Mouse (Mus musculus) intestine, embryonic 16.5 days (tissue): ENCODE data around the gene Spsb4. TPM values are rescaled to one million over a fixed set of nuclear protein-coding genes. Genes with fewer than 3 reads are reported as not detected.
A peak's percentile ranks its signal among the peaks of the same experiment; 100 is the strongest.

Source experiments
- ATAC-seq: fragments of 200-750 bp; cut with Nextera tagmentation; 2 replicates; pipeline ENCODE4 v1.8.0; 2017; ENCODE audit warnings: moderate TSS enrichment, moderate library complexity
- H3K27ac ChIP-seq: fragments of 300-500 bp; sonication (generic); 2 replicates; pipeline ENCODE4 v1.5.1; 2014; ENCODE audit warnings: mild to moderate bottlenecking, low read length
- H3K27me3 ChIP-seq: fragments of 300-500 bp; sonication (generic); replicated peaks from 2 replicates; pipeline ENCODE4 v1.6.1; 2014; ENCODE audit warnings: low read length, control low read depth, mixed read lengths; ENCODE audit not compliant: control insufficient read depth, insufficient read depth
- H3K36me3 ChIP-seq: fragments of 300-500 bp; sonication (generic); 2 replicates; pipeline ENCODE4 v1.6.1; 2014; ENCODE audit warnings: low read length, control low read depth; ENCODE audit not compliant: control insufficient read depth, insufficient read depth
- H3K4me1 ChIP-seq: fragments of 300-500 bp; sonication (generic); 2 replicates; pipeline ENCODE4 v1.6.1; 2014; ENCODE audit warnings: low read length, control low read depth, mixed read lengths; ENCODE audit not compliant: control insufficient read depth, insufficient read depth
- H3K4me2 ChIP-seq: fragments of 300-500 bp; sonication (generic); 2 replicates; pipeline ENCODE4 v1.6.1; 2014; ENCODE audit warnings: low read depth, low read length, control low read depth
- H3K4me3 ChIP-seq: fragments of 300-500 bp; sonication (generic); 2 replicates; pipeline ENCODE4 v1.5.1; 2014; ENCODE audit warnings: mild to moderate bottlenecking, low read length
- H3K9ac ChIP-seq: fragments of 300-500 bp; sonication (generic); 2 replicates; pipeline ENCODE4 v1.6.1; 2014; ENCODE audit warnings: low read depth, low read length
- H3K9me3 ChIP-seq: fragments of 300-500 bp; sonication (generic); 2 replicates; pipeline ENCODE4 v1.6.1; 2016; ENCODE audit warnings: low read length, control low read depth; ENCODE audit not compliant: control insufficient read depth
- WGBS: fragments of 180-500 bp; shearing (Covaris S2); extraction: QIAGEN DNeasy Blood & Tissue Kit; methylation state at CpG from one replicate; pipeline ENCODE4 v1.1.7; 2014; 5-methylcytosine and 5-hydroxymethylcytosine counted together
- polyA plus RNA-seq: library from polyadenylated mRNA; unstranded; fragments of >200 nt; fragmentation: Nextera tagmentation; extraction: Ambion mirVana; gene quantifications from 2 replicates; pipeline ENCODE4 v1.2.1, GENCODE M21; 2015

The Spsb4 gene
- 28.7 and 34.0 TPM in 2 replicates for polyA plus RNA-seq

GRCm38 (mm10) chr9:97018677-97019147 is at the start of gene Spsb4:
Gene Spsb4, minus strand, starts transcription at chr9:97018843.
- peak within 1 kb of the TSS; percentile 94 for H3K4me2 ChIP-seq
- under 1% methylated on average over 46 of the region's 47 CpGs for WGBS
- H3K36me3 ChIP-seq: no peaks in the 10 kb centered on the region
- H3K4me3 ChIP-seq: peak within 1 kb of the TSS; percentile 73
- H3K9ac ChIP-seq: peak within 1 kb of the TSS; percentile 90
- peaks cover 18% of the 10 kb centered on the region for H3K4me1 ChIP-seq
- peak within 1 kb of the TSS; percentile 93 for H3K27ac ChIP-seq
- H3K9me3 ChIP-seq: no peaks in the 10 kb centered on the region
- peak; percentile 90 for ATAC-seq
- no peaks in the 10 kb centered on the region for H3K27me3 ChIP-seq

- no peaks in the 10 kb centered on the region for H3K36me3 ChIP-seq
- H3K4me3 ChIP-seq: no peak overlapping the region
- H3K4me2 ChIP-seq: no peak overlapping the region
- H3K9ac ChIP-seq: no peak overlapping the region
- 89% methylated on average over 6 of the region's 6 CpGs for WGBS
- no peaks in the 10 kb centered on the region for H3K9me3 ChIP-seq
- H3K4me1 ChIP-seq: no peaks in the 10 kb centered on the region
- no peak overlapping the region for H3K27ac ChIP-seq
- no peaks in the 10 kb centered on the region for H3K27me3 ChIP-seq
- ATAC-seq: no peak
Observed at GRCm38 (mm10) chr9:97067761-97068160, 49.1 kb upstream of the Spsb4 start.

GRCm38 (mm10) chr9:97065885-97066284 is 47.2 kb upstream of the Spsb4 start:
- Histone ChIP-seq H3K27me3 (no peaks in the 10 kb centered on the region), H3K4me2 (no peak overlapping the region), H3K9me3 (no peaks in the 10 kb centered on the region), H3K9ac (no peak overlapping the region), H3K4me1 (no peaks in the 10 kb centered on the region), H3K4me3 (no peak overlapping the region), H3K36me3 (no peaks in the 10 kb centered on the region), H3K27ac (no peak overlapping the region)
- ATAC-seq: no peak
- 63% methylated on average over 4 of the region's 4 CpGs for WGBS

- Histone ChIP-seq H3K4me2 (no peak overlapping the region), H3K9me3 (no peaks in the 10 kb centered on the region), H3K36me3 (no peaks in the 10 kb centered on the region), H3K27ac (no peak overlapping the region), H3K27me3 (no peaks in the 10 kb centered on the region), H3K4me1 (no peaks in the 10 kb centered on the region), H3K4me3 (no peak overlapping the region), H3K9ac (no peak overlapping the region)
- no peak for ATAC-seq
- WGBS: 55% methylated on average over 5 of the region's 5 CpGs
Observed at GRCm38 (mm10) chr9:97065216-97065615, 46.6 kb upstream of the Spsb4 start.

GRCm38 (mm10) chr9:97064161-97064560 is 45.5 kb upstream of the Spsb4 start:
- H3K9ac ChIP-seq: no peak overlapping the region
- 91% methylated on average over 1 of the region's 1 CpGs for WGBS
- no peaks in the 10 kb centered on the region for H3K27me3 ChIP-seq
- H3K4me1 ChIP-seq: no peaks in the 10 kb centered on the region
- no peak overlapping the region for H3K27ac ChIP-seq
- no peaks in the 10 kb centered on the region for H3K9me3 ChIP-seq
- ATAC-seq: no peak
- H3K4me2 ChIP-seq: no peak overlapping the region
- no peak overlapping the region for H3K4me3 ChIP-seq
- no peaks in the 10 kb centered on the region for H3K36me3 ChIP-seq

GRCm38 (mm10) chr9:97061696-97062095 is 43.1 kb upstream of the Spsb4 start:
- H3K4me1 ChIP-seq: no peaks in the 10 kb centered on the region
- H3K4me3 ChIP-seq: no peak overlapping the region
- no peak for ATAC-seq
- H3K27ac ChIP-seq: no peak overlapping the region
- WGBS: 90% methylated on average over 9 of the region's 9 CpGs
- no peak overlapping the region for H3K9ac ChIP-seq
- no peaks in the 10 kb centered on the region for H3K36me3 ChIP-seq
- no peaks in the 10 kb centered on the region for H3K27me3 ChIP-seq
- H3K9me3 ChIP-seq: no peaks in the 10 kb centered on the region
- no peak overlapping the region for H3K4me2 ChIP-seq

GRCm38 (mm10) chr9:97056541-97057338 is 38.1 kb upstream of the Spsb4 start:
- WGBS: 32% methylated on average over 18 of the region's 18 CpGs
- Histone ChIP-seq H3K27me3 (no peaks in the 10 kb centered on the region), H3K4me3 (0 out of 2 replicates have a peak overlapping the region, but pooled peaks have one; percentile 12), H3K36me3 (no peaks in the 10 kb centered on the region), H3K4me2 (peak overlapping the region; percentile 40), H3K27ac (no peak overlapping the region), H3K9me3 (no peaks in the 10 kb centered on the region), H3K9ac (0 out of 2 replicates have a peak overlapping the region, but pooled peaks have one; percentile 2), H3K4me1 (0 out of 2 replicates have a peak, but pooled peaks cover 5% of the 10 kb centered on the region)
- peak; percentile 33; the same call in 1 of the 2 replicates for ATAC-seq

- 56% methylated on average over 14 of the region's 14 CpGs for WGBS
- peak; percentile 48; the same call in 1 of the 2 replicates for ATAC-seq
Observed at GRCm38 (mm10) chr9:97055906-97056305, 37.3 kb upstream of the Spsb4 start.

GRCm38 (mm10) chr9:97051176-97051575 is 32.5 kb upstream of the Spsb4 start:
- Histone ChIP-seq H3K36me3 (no peaks in the 10 kb centered on the region), H3K9me3 (no peaks in the 10 kb centered on the region)
- no peak for ATAC-seq

More at GRCm38 (mm10) chr9:97055906-97056305, 37.3 kb upstream of the Spsb4 start:
- Histone ChIP-seq H3K27ac (no peak overlapping the region), H3K4me2 (no peak overlapping the region), H3K9me3 (no peaks in the 10 kb centered on the region), H3K4me3 (no peak overlapping the region), H3K27me3 (no peaks in the 10 kb centered on the region), H3K4me1 (0 out of 2 replicates have a peak, but pooled peaks cover 5% of the 10 kb centered on the region), H3K36me3 (no peaks in the 10 kb centered on the region), H3K9ac (no peak overlapping the region)

More at GRCm38 (mm10) chr9:97051176-97051575, 32.5 kb upstream of the Spsb4 start:
- H3K27ac ChIP-seq: no peak overlapping the region
- WGBS: 48% methylated on average over 8 of the region's 8 CpGs
- H3K27me3 ChIP-seq: no peaks in the 10 kb centered on the region
- H3K4me2 ChIP-seq: no peak overlapping the region
- H3K9ac ChIP-seq: no peak overlapping the region
- H3K4me1 ChIP-seq: 0 out of 2 replicates have a peak, but pooled peaks cover 5% of the 10 kb centered on the region
- no peak overlapping the region for H3K4me3 ChIP-seq
